Mouse (Mus musculus) MEL (cell line): ENCODE measurements around the gene Sowahb. TPM values are rescaled to one million over a fixed set of nuclear protein-coding genes. Genes with fewer than 3 reads are reported as not detected.
A peak's percentile ranks its signal among the peaks of the same experiment; 100 is the strongest.

Experiments
- DNase-seq: peaks from one replicate; pipeline ENCODE4 v3.0.0; 2011; ENCODE audit warnings: low read depth, low spot score
- H3K27ac ChIP-seq: 2 replicates; pipeline ENCODE4 v1.5.1; 2012; ENCODE audit warnings: low read depth, mild to moderate bottlenecking, control low read depth, low read length, moderate library complexity; ENCODE audit not compliant: control insufficient read depth
- H3K27me3 ChIP-seq, 2 experiments: fragments of 150-350 bp in 1 of 2; sonication (generic) in 1 of 2; 2 replicates each; pipeline ENCODE4 v1.6.1; 2012; ENCODE audit warnings: low read length in 2 of 2, mild to moderate bottlenecking in 2 of 2, improper control_type of control experiment in 1 of 2, moderate library complexity in 1 of 2; ENCODE audit not compliant: insufficient read depth in 2 of 2, control insufficient read depth in 1 of 2
- H3K36me3 ChIP-seq, 2 experiments: 2 replicates each; pipeline ENCODE4 v1.6.1; 2012 to 2014; ENCODE audit warnings: low read length in 2 of 2, improper control_type of control experiment in 1 of 2, inconsistent platforms in 1 of 2, mild to moderate bottlenecking in 1 of 2; ENCODE audit not compliant: insufficient read depth in 2 of 2, control insufficient read depth in 1 of 2
- H3K4me1 ChIP-seq, 2 experiments: fragments of 150-350 bp in 1 of 2; sonication (generic) in 1 of 2; 2 replicates each; pipeline ENCODE4 v1.6.1; 2012; ENCODE audit warnings: low read length in 2 of 2, improper control_type of control experiment in 1 of 2, mild to moderate bottlenecking in 1 of 2; ENCODE audit not compliant: insufficient read depth in 2 of 2, control insufficient read depth in 1 of 2
- H3K4me3 ChIP-seq, 2 experiments: fragments of 150-350 bp in 1 of 2; sonication (generic) in 1 of 2; 2 replicates each; pipeline ENCODE4 v1.5.1; 2012; ENCODE audit warnings: low read depth in 2 of 2, low read length in 2 of 2, mild to moderate bottlenecking in 2 of 2, moderate library complexity in 2 of 2, control low read depth in 1 of 2, improper control_type of control experiment in 1 of 2; ENCODE audit not compliant: control insufficient read depth in 1 of 2, insufficient read depth in 1 of 2
- H3K79me2 ChIP-seq: 2 replicates; pipeline ENCODE4 v1.6.1; 2012; ENCODE audit warnings: mild to moderate bottlenecking, low read length, moderate library complexity; ENCODE audit not compliant: control insufficient read depth, poor library complexity, insufficient read depth
- H3K9ac ChIP-seq: 2 replicates; pipeline ENCODE4 v1.6.1; 2012; ENCODE audit warnings: low read depth, mild to moderate bottlenecking, control low read depth, low read length, moderate library complexity; ENCODE audit not compliant: control insufficient read depth, poor library complexity, severe bottlenecking
- H3K9me3 ChIP-seq: fragments of 150-350 bp; sonication (generic); replicated peaks from 2 replicates; pipeline ENCODE4 v1.6.1; 2012; ENCODE audit warnings: mild to moderate bottlenecking, low read length, improper control_type of control experiment, moderate library complexity; ENCODE audit not compliant: insufficient read depth
- BHLHE40 ChIP-seq: IDR thresholded peaks from 2 replicates; pipeline ENCODE4 v1.6.1; 2012; ENCODE audit warnings: low read depth, mild to moderate bottlenecking, inconsistent platforms, low read length, improper control_type of control experiment, borderline replicate concordance
- CHD1 ChIP-seq: IDR thresholded peaks from 2 replicates; pipeline ENCODE4 v1.6.1; 2012; ENCODE audit warnings: low read depth, mild to moderate bottlenecking, inconsistent platforms, low read length, improper control_type of control experiment
- EP300 ChIP-seq, 2 experiments: IDR thresholded peaks; 2 replicates each; pipeline ENCODE4 v1.6.1; 2011; ENCODE audit warnings: improper control_type of control experiment in 2 of 2, low read length in 2 of 2, low read depth in 1 of 2, mild to moderate bottlenecking in 1 of 2
- GATA1 ChIP-seq: IDR thresholded peaks from 2 replicates; pipeline ENCODE4 v1.6.1; 2011; ENCODE audit warnings: low read depth, low read length, improper control_type of control experiment
- HCFC1 ChIP-seq: IDR thresholded peaks from 2 replicates; pipeline ENCODE4 v1.6.1; 2012; ENCODE audit warnings: low read depth, mild to moderate bottlenecking, inconsistent platforms, low read length, improper control_type of control experiment, moderate library complexity
- JUND ChIP-seq: IDR thresholded peaks from 2 replicates; pipeline ENCODE4 v1.6.1; 2011; ENCODE audit warnings: low read depth, mild to moderate bottlenecking, improper control_type of control experiment, low read length
- KAT2A ChIP-seq: conservative IDR thresholded peaks from 2 replicates; pipeline ENCODE4 v1.6.1; 2012; ENCODE audit warnings: low read depth, low read length, improper control_type of control experiment, inconsistent platforms
- MAFK ChIP-seq: IDR thresholded peaks from 2 replicates; pipeline ENCODE4 v1.6.1; 2011; ENCODE audit warnings: low read depth, mild to moderate bottlenecking, low read length, improper control_type of control experiment, borderline replicate concordance
- MAZ ChIP-seq: IDR thresholded peaks from 2 replicates; pipeline ENCODE4 v1.6.1; 2012; ENCODE audit warnings: low read depth, mild to moderate bottlenecking, inconsistent platforms, low read length, improper control_type of control experiment
- MXI1 ChIP-seq: IDR thresholded peaks from 2 replicates; pipeline ENCODE4 v1.6.1; 2011; ENCODE audit warnings: mild to moderate bottlenecking, low read depth, low read length, improper control_type of control experiment
- MYB ChIP-seq: IDR thresholded peaks from 2 replicates; pipeline ENCODE4 v1.6.1; 2011; ENCODE audit warnings: mild to moderate bottlenecking, low read depth, low read length, improper control_type of control experiment
- POLR2A ChIP-seq, 2 experiments: IDR thresholded peaks; 2 replicates each; pipeline ENCODE4 v1.6.1; 2011 to 2012; ENCODE audit warnings: low read length in 2 of 2, mild to moderate bottlenecking in 2 of 2, control low read depth in 1 of 2, improper control_type of control experiment in 1 of 2, low read depth in 1 of 2, moderate library complexity in 1 of 2; ENCODE audit not compliant: control insufficient read depth in 1 of 2, insufficient read depth in 1 of 2, poor library complexity in 1 of 2
- POLR2AphosphoS2 ChIP-seq: IDR thresholded peaks from 2 replicates; pipeline ENCODE4 v1.6.1; 2011; ENCODE audit warnings: low read length, improper control_type of control experiment
- SMC3 ChIP-seq: IDR thresholded peaks from 2 replicates; pipeline ENCODE4 v1.6.1; 2011; ENCODE audit warnings: low read depth, low read length, improper control_type of control experiment
- TBP ChIP-seq: IDR thresholded peaks from 2 replicates; pipeline ENCODE4 v1.8.0; 2011; ENCODE audit warnings: low read depth, low read length, improper control_type of control experiment
- USF1 ChIP-seq: IDR thresholded peaks from 2 replicates; pipeline ENCODE4 v1.6.1; 2014; ENCODE audit warnings: low read depth, mild to moderate bottlenecking, inconsistent platforms, low read length, improper control_type of control experiment, moderate library complexity
- ZKSCAN1 ChIP-seq: IDR thresholded peaks from 2 replicates; pipeline ENCODE4 v1.6.1; 2012; ENCODE audit warnings: low read depth, mild to moderate bottlenecking, inconsistent platforms, low read length, improper control_type of control experiment, moderate library complexity
- ZNF384 ChIP-seq: IDR thresholded peaks from 2 replicates; pipeline ENCODE4 v1.6.1; 2012; ENCODE audit warnings: low read depth, mild to moderate bottlenecking, inconsistent platforms, low read length, improper control_type of control experiment
- polyA plus RNA-seq, 2 experiments: library from polyadenylated mRNA; stranded (reverse) in 1 of 2; unstranded in 1 of 2; fragments of >175 nt in 1 of 2; fragments of >200 nt in 1 of 2; gene quantifications; 2 replicates each; pipeline versions ENCODE4 v1.2.1 to v1.2.4; 2012; ENCODE audit warnings: low replicate concordance in 2 of 2, low read depth in 1 of 2; ENCODE audit not compliant: insufficient read length in 2 of 2, insufficient read depth in 1 of 2, missing spikeins in 1 of 2
- total RNA-seq: library from RNA; depleted of rRNA; stranded (reverse); fragments of 300-350 nt; gene quantifications from 2 replicates; pipeline ENCODE4 v1.2.3, GENCODE M21; 2012

Sowahb gene
- total and polyA plus RNA-seq, 3 experiments, result not detected

- DNase-seq, result peak; percentile 65
- Histone ChIP-seq H3K27ac (no peak overlapping the region), H3K79me2 (peaks cover 42% of the 10 kb centered on the region), H3K9ac (peak overlapping the region; percentile 96), H3K27me3 (no peaks in the 10 kb centered on the region), H3K36me3 (peaks cover 0 to 20% of the 10 kb centered on the region in 2 experiments; a peak in 2 of 4 replicates), H3K4me3 (peak overlapping the region; percentile 67 to 99), H3K9me3 (no peaks in the 10 kb centered on the region), H3K4me1 (peaks cover 0 to 22% of the 10 kb centered on the region in 2 experiments; a peak in 2 of 4 replicates)
- peak; percentile 70 for TF ChIP-seq USF1
- no peak for TF ChIP-seq CHD1
- no peak for TF ChIP-seq MXI1
- no peak for TF ChIP-seq GATA1
- TF ChIP-seq ZKSCAN1, result no peak
- TF ChIP-seq POLR2A (IDR thresholded peaks at IDR 0.05; ENCODE audit: control insufficient read depth in 1 of 2, insufficient read depth in 1 of 2, low read depth in 1 of 2, low read length in 2 of 2, poor library complexity in 1 of 2), result peak in 1 of 2 experiments; percentile 18; a peak in 1 of 4 replicates
- peak; percentile 8; the same call in 1 of the 2 replicates for TF ChIP-seq POLR2AphosphoS2
- TF ChIP-seq BHLHE40, result peak; percentile 73; the same call in 1 of the 2 replicates
- no peak for TF ChIP-seq MYB
- no peak for TF ChIP-seq MAZ
- no peak for TF ChIP-seq ZNF384
- TF ChIP-seq SMC3, result no peak
- no peak for TF ChIP-seq KAT2A
- no peak for TF ChIP-seq HCFC1
- TF ChIP-seq JUND, result no peak
Measured at GRCm38 (mm10) chr5:93092147-93092781, 47.4 kb upstream of the Sowahb start.

- Histone ChIP-seq H3K4me3 (no peak overlapping the region), H3K79me2 (peaks cover 34% of the 10 kb centered on the region)
- no peak for DNase-seq
Measured at GRCm38 (mm10) chr5:93091266-93091665, 46.4 kb upstream of the Sowahb start.

More at GRCm38 (mm10) chr5:93091266-93091665, 46.4 kb upstream of the Sowahb start:
- no peak overlapping the region for H3K9ac ChIP-seq
- no peaks in the 10 kb centered on the region for H3K27me3 ChIP-seq
- peaks cover 0 to 18% of the 10 kb centered on the region in 2 experiments; a peak in 2 of 4 replicates for H3K36me3 ChIP-seq
- peaks cover 0 to 22% of the 10 kb centered on the region in 2 experiments; a peak in 2 of 4 replicates for H3K4me1 ChIP-seq
- TF ChIP-seq TBP, result no peak
- no peak for TF ChIP-seq JUND
- TF ChIP-seq EP300 (IDR thresholded peaks at IDR 0.05; ENCODE audit: low read depth in 1 of 2, low read length in 2 of 2), result no peak
- TF ChIP-seq MAFK, result no peak
- no peak for TF ChIP-seq BHLHE40
- H3K27ac ChIP-seq, result no peak overlapping the region
- no peaks in the 10 kb centered on the region for H3K9me3 ChIP-seq
